Mouse (Mus musculus) gastrocnemius, postnatal 10 days (tissue): ENCODE results near the gene Senp5. TPM values are rescaled to one million over a fixed set of nuclear protein-coding genes. Genes with fewer than 3 reads are reported as not detected.

Experiments
- DNase-seq: peaks from one replicate; pipeline ENCODE4 v3.0.0; 2021; ENCODE audit warnings: mixed read lengths
- microRNA-seq, 2 experiments: library from miRNA; unstranded; fragments of <30 nt; microRNA quantifications; one replicate each; pipeline ENCODE4 v1.2.0; 2021
- total RNA-seq, 2 experiments: library from RNA; stranded (reverse); gene quantifications; 2 replicates each; pipeline ENCODE4 v1.2.3; 2021

Gene Senp5
- total RNA-seq, 2 experiments from 2014 or later: 13.8 to 17.0 TPM

DNA sequence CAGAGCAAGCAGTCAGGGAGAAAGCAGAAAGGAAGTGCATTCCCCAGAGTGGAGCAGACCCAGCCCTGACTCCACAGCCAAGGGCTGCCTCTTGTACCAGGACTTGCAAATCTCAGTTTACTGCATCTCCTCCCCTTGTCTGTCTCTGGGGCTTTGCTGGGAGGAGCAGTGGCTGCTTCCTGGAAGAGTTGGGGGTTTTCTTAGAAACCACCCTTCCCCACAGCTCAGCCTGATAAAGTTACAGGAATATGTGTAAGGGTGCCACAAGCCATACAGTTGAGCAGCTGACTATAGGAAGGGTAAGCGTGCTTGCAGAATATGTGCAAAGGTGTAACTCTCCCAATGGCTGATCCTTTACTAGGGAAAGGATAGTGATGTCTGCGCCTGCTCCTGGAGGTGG is 62.5 kb downstream of the Senp5 start:
- DNase-seq: no peak

DNA sequence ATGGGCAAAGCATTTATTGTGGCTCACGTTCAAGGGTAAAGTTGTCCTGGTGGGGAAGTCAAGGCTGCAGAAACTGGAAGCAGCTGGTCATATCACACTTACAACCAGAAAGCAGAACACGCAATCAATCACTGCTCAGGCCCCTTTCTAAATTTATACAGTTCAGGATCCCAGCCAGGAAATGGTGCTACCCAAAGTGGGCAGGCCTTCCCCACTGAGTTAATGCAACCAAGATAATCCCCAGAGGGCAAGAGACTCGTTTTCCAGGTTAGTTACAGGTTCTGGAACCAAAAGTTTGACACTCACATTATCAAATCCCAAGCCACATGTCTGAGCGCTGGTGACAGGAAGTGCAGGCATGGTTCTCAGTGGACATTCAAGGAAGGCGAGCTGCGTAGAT is 64.2 kb downstream of the Senp5 start:
- DNase-seq: no peak

DNA sequence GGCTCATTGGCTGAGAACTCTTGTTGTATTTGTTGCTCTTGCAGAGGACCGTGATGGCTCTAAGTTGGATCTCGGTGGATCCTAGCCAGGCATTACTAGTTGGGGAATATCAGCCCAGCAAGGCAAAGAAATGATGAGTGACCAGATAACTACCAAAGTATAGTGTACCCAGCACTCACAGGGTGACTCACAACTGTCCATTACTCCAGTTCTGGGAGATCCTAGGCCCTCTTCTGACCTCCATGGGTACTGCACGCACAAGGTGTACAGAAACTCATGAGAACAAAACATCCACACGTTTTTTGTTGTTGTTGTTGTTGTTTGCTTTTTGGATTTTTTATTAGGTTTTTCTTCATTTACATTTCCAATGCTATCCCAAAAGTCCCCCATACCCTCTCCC is 66.5 kb downstream of the Senp5 start:
- no peak for DNase-seq

DNA sequence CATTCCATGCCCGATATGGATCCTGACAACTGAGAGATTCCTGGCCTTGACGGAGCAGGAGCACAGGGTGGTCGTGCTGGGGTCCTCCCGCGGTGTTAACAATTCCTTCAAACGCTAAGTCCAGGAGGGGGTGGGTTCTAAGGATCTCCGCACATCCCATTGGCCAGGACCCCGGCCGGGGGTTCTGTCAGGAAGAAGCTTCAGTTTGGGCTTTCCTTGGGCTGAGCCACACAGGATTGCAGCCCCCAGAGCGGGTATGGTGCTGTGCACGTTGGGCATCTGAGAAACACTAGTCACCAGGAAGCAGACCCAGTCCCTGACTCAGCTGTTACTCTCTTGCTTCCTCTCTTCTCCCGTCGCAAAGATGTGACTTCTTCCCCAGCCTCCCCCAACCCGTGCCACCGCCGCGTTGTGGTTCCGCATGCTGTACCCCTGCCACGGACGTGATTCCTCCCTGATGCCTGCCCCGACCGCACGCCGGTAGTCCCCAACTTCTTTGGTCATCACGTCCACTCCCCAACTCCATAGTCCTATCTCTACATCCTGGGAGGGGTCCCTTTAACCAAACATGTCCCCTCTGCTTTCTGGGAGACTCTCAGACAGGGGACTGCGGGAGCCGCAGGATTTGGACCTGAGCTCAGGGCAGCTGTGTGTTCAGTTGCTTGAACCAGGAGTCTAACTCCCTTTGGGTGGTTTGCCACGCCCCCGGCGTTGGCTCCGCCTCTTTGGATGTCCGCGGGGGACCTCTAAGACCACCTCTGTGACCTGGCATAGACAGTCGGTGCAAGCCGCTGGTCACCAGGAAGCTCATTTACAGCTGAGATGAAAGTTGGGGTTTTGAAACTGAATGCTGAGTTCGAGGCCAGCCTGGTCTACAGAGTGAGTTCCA is 67.8 kb downstream of the Senp5 start:
- no peak for DNase-seq

DNA sequence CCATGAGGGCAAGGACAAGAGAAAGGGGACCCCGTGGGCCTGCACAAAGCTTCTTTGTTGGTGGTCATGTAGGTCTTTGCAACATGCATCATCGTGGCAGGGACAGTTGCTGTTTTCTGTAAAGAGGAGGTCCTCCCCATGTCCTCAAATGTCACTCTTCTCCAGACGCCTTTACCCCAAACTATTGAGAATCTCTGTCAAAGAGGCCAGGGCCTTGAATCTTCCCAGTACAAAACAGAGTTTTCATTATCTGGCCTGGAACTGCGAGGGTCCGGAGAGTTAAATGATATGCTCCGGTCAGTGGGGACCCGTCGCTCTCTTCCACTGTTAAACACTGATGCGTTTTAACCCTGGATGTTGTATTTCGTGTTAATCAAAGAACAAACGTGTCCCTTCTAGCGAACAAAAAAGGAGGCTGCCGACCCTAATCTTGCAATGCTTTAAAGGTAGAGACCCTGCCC is 68.5 kb downstream of the Senp5 start:
- no peak for DNase-seq

DNA sequence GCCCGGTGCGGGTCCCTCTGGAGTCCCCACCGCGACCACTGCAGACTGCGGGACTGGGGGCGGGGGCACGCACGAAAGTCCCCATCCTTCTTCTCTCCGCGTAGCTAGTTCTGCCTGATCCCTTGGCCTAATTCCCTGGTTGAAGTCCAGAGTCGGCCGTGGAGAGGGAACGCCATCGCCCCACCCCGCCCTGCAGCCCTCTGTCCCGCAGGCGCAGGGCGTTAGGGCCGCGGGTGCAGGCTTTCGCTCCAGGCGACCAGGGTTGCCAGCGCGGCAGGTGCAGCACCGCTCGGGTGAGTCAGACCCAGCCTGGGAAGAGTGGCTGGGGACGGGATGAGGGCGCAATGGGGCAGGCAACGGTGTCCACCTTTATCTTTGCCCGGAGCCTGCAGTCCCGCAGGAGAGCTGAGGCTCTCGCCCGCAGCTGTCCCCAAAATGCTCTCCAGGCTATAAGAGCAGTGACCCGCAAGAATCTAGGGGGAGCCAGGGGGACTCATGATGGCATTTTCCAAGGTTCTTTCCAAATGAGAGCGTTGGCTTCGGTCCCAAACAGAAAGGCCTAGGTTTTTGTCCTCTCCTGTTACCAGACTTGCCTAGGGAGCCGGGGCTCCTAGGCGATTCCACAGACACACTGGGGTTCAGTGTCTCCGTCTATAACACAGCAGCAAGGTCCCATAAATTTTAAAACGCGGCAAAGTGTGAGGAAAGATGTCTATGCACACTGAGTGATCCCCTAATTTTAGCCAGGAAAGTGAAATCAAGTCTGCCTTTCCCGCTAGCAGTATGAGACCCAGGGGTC is 69.1 kb downstream of the Senp5 start, which contains the start of gene Pigz:
TSS of gene Pigz (plus strand) at position 101 of the 799 bp plus-strand sequence.
- DNase-seq: peak; percentile 73

DNA sequence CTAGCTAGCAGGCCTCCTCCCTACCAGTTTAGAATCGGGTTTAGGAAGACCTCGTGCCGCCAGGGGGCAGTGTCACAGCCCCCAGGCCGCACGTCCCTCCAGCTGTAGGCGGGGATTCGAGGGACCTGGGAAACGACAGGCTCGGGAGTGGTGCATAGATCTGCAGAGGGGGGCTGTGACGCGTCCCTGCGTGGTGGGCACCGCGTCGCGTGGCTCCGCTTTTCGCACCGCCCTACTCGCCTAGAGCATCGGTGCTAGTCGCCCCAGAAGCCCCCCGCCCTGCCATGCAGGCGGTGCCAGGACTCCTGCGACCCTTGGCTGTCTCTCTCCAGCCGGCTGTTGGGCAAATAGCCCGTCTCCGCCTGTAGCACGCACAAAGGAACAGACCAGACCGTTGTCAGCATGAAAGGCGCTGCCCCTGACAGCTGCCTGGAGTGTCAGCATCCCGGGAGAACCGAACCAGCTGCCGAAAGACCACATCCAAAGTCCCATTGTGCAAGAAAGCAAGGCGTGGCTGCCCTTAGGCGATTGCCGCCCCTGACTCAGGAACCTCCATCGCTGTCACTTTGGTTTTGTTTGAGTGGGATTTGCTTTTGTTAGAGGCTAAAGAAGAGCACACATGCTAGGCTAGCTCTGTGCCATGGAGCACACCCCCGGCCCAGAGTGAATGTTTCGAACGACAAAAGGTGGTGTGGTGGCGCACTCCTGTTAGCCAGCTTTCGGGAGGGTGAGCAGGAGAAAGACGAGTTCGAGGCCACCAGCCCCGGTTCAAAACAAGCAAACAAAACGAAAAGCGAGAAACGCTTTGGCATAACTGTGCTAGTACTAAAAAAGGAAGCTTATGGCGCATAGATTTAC is 70.0 kb downstream of the Senp5 start:
- DNase-seq: peak; percentile 88

DNA sequence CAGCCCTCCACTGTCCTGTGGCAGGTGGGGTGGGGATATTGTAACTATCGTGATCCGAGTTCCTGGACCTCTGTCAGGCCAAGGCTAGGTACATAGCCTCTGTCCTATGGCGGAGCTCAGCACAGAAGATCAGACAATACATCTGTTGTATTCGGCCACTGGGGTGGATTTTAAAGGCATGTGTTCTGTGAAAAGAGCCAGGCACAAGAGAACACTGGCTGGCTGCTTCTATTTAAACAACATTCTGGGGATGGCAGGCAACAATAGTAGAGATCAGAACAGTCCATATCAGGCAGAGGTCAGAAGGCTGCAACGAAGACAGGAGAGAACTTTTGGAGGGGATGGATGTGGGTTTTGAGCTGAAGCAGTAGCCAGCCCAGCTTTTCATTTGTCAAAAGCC is 70.8 kb downstream of the Senp5 start:
- DNase-seq: no peak

DNA sequence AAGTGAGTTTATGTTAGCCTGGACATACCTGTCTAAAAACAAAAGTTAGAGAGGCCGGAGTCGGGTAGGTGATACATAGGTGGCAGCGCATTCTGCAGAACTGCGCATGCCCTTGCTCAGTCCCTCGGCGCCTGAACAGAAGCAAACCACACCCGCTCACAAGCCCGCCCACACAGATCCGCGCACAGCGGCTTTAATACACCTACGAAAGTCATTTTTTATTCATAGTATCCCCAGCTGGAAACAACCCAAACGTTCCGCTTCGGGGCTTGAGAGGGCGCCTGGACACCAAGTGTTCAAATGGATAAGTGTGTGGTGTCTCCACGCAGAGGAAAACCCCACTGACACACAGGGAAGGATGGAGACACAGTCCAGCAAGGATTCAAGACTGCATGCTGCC is 71.8 kb downstream of the Senp5 start:
- no peak for DNase-seq

DNA sequence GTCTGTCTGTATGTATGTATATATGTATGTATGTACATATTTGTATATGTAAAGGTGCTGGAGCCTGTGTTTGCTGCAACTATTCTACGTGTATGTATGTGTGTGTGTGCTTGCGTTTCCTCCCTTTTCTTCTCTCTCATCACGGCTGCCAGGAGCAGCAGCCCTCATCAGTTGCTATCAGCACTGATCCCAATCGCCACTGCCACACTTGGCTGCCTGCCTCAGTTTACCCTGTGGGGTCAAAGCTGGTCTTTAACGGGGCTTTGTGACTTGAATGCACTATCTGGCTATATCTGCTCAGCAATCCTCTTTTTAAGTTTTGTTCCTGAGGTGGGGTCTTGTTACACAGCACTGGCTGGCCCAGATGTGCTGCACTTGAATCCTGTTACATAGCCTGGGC is 75.7 kb downstream of the Senp5 start:
- DNase-seq: no peak

DNA sequence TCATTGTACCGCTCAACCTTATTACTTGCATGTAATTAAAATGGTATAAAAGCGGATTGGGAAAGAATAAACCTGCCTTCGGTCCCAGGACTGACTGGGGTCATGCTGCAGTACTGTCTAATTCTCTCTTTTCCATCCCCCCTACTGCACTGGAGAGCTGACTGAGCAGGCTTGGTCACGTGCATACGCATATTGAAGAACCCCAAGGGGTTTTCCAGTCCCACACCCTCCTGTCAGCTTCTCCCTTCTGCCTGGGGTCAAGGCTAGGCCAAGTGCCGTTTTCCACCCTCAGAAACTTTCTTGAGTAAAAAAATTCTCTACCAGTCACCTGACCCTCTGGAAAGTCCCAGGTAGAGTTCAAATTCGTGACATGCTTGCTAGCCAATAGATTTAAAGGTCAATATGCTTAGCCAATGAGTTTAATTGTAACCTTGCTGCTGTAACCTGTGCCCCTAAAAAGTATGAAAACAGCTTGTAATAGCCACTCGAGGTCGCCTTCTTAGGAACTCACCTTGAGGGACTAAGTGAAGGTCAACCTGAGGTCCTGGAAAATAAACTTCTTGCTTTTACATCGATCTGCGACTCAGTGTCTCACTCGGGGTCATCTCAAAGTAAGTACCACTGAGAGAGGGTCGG is 76.4 kb downstream of the Senp5 start:
- DNase-seq: no peak

DNA sequence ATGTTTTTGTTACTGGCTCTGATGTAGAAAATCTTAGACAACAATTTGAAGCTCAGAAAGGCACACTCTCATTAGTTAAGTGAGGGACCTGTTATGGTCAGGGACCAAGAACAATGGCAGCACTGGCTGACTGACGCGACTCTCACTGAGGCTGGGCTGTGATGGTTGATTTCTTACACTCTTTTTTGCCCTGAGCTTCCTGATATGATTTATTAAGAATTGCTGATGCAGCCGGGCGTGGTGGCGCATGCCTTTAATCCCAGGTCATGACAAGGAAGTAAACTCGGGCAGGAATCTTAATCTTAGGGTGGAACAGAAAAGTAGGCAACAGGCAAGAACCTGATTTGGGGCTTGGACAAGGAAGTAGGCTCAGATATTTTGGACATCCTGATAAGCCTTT is 77.0 kb downstream of the Senp5 start:
- no peak for DNase-seq

DNA sequence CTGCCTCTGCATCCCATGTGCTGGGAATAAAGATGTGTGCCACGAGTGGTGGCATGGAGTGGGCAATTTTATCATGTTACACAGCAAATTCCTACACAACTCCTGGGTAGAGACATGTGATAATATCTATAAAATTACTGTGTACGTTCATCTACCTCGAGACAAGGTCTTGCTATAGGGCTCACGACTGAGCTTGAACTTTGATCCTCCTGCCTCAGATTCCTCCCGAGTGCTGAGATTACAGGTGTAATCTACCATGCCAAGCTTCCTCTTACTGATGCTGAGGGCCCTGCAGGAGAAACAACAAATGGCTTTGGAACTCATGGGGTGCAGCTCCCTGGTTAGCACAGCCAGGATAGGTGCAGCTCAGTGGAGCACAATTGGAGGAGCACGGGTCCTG is 78.7 kb downstream of the Senp5 start:
- no peak for DNase-seq

DNA sequence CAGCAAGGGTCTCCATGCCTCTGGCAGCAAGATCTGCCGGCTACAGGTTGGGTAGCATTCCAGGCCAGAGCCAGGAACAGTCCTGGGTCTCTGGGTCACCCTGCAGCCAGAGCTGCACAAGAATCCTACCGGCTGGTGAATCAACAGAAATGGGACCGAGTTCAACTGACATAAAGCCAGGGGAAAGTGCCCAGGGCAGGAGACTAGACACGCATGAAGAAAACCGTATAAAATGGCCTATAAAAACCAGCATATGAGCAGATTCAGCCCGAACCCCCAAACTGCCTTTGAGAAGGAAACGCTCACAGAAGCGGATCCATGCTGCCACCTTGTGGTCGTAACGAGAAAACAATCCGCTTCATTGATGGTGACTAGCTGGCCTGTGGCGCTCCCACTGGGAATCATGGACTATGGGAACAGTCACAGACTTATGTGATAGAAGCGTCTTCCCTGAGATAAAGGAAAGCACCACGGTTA is 84.8 kb downstream of the Senp5 start:
- DNase-seq: peak; percentile 73

DNA sequence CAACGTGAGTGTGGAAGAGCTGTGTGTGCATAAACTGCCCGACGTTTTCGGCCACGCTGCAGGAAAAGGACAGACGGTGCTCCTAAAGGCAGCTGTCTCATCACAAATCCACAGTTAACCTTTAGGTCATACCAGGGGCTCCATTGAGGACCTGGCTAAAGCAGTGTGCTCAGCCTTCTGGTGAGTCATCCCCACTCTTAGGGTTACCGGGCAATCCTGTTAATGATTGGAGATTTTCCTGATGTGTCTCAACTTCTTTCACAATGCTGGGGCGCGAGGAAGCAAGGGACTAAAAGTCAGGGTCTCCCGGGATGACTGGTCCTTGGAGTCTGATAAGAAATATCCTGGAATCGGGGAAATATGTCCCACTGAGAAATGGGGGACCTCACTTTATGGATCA is 85.3 kb downstream of the Senp5 start:
- no peak for DNase-seq

DNA sequence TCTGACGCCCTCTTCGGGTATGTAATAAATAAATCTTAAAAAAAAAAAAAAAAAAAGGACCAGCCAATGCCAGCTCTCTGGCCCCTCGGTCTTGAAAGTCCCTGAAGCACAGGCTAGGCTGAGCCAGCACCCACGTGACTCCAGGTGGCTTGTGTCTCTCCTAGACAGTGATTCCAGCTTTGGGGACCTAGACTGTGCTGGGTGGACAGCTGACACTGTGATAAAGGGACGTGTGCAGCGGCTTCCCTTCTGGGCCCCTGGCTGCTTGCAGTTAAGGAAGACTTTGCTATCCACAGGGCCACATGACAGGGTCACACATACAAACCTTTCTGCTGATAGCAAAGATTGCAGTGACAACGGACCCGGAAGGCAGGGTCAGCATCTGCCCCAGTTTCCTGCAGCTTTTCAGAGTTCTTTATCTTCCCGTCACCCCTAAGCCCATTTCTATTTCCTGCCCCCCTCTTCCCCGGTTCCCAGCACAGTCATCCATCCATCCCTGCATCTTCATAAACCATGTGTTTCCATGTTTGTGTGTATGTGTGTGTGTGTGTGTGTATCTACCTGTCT is 92.7 kb downstream of the Senp5 start:
- no peak for DNase-seq

Small RNA genes lying within 50 kb of the gene (microRNA-seq; reads per million reads assigned to microRNA genes)
- gene Gm26269: 0 reads per million in 2 experiments

Other genes starting within 250 kb of the Senp5 start
- under 1 TPM in 1 of 2 experiments, not detected in 1; 0.05 TPM for gene Meltf, start 124.5 kb downstream of the Senp5 start, total RNA-seq
- 1 to 10 TPM; 5.9 to 7.5 TPM for gene Pigz, start 69.4 kb downstream of the Senp5 start, total RNA-seq
- 10 to 100 TPM; 41.2 to 47.7 TPM for gene 0610012G03Rik, start 54.8 kb downstream of the Senp5 start, total RNA-seq
- 10 to 100 TPM; 18.7 to 23.6 TPM for gene Ncbp2, start 54.8 kb downstream of the Senp5 start, total RNA-seq
- gene Pak2, start 76.1 kb upstream of the Senp5 start, total RNA-seq: 10 to 100 TPM; 22.7 to 26.7 TPM
- 10 to 100 TPM; 15.9 to 16.1 TPM for gene Pigx, start 96.5 kb upstream of the Senp5 start, total RNA-seq
- 1 to 10 TPM; 6.3 to 7.3 TPM for gene Cep19, start 96.5 kb upstream of the Senp5 start, total RNA-seq
- gene Nrros, start 162.3 kb upstream of the Senp5 start, total RNA-seq: 1 to 10 TPM; 7.4 to 9.0 TPM
- gene Bex6, start 176.5 kb upstream of the Senp5 start, total RNA-seq: under 1 TPM in 1 of 2 experiments, not detected in 1; 0.47 TPM
- 10 to 100 TPM; 11.2 to 11.6 TPM for gene Fbxo45, start 243.9 kb upstream of the Senp5 start, total RNA-seq
- gene Wdr53, start 243.9 kb upstream of the Senp5 start, total RNA-seq: 1 to 10 TPM; 6.1 to 7.3 TPM